Mouse (Mus musculus) lung, postnatal 0 days (tissue): ENCODE data around the gene Fat1. TPM values are rescaled to one million over a fixed set of nuclear protein-coding genes. Genes with fewer than 3 reads are reported as not detected.

Experiments
- ATAC-seq: fragments of 200-750 bp; cut with Nextera tagmentation; 2 replicates; pipeline ENCODE4 v1.8.0; 2017; ENCODE audit warnings: moderate library complexity
- DNase-seq: peaks from one replicate; pipeline ENCODE4 v3.0.0-alpha.2; 2016; ENCODE audit warnings: low spot score
- H3K27ac ChIP-seq: fragments of 300-500 bp; sonication (generic); 2 replicates; pipeline ENCODE4 v1.5.1; 2014; ENCODE audit warnings: antibody characterized with exemption, mild to moderate bottlenecking, low read length, mixed read lengths
- H3K27me3 ChIP-seq: fragments of 300-500 bp; sonication (generic); replicated peaks from 2 replicates; pipeline ENCODE4 v1.6.1; 2014; ENCODE audit warnings: low read length, mixed read lengths; ENCODE audit not compliant: insufficient read depth
- H3K36me3 ChIP-seq: fragments of 300-500 bp; sonication (generic); 2 replicates; pipeline ENCODE4 v1.6.1; 2014; ENCODE audit warnings: low read length, mixed read lengths; ENCODE audit not compliant: insufficient read depth
- H3K4me1 ChIP-seq: fragments of 300-500 bp; sonication (generic); 2 replicates; pipeline ENCODE4 v1.6.1; 2014; ENCODE audit warnings: antibody characterized with exemption, low read depth, low read length, mixed read lengths; ENCODE audit not compliant: insufficient read depth
- H3K4me2 ChIP-seq: fragments of 300-500 bp; sonication (generic); replicated peaks from 2 replicates; pipeline ENCODE4 v1.6.1; 2014; ENCODE audit warnings: low read depth, mild to moderate bottlenecking, low read length, moderate library complexity, mixed read lengths
- H3K4me3 ChIP-seq: fragments of 300-500 bp; sonication (generic); 2 replicates; pipeline ENCODE4 v1.5.1; 2014; ENCODE audit warnings: low read depth, low read length
- H3K9ac ChIP-seq: fragments of 300-500 bp; sonication (generic); replicated peaks from 2 replicates; pipeline ENCODE4 v1.6.1; 2014; ENCODE audit warnings: low read depth, mild to moderate bottlenecking
- H3K9me3 ChIP-seq: fragments of 300-500 bp; sonication (generic); 2 replicates; pipeline ENCODE4 v1.6.1; 2016; ENCODE audit warnings: low read length, mixed read lengths
- CTCF ChIP-seq: IDR thresholded peaks from 2 replicates; pipeline ENCODE4 v1.5.1; 2016; ENCODE audit warnings: antibody characterized with exemption, mild to moderate bottlenecking
- EP300 ChIP-seq: IDR thresholded peaks from 2 replicates; pipeline ENCODE4 v1.6.1; 2016; ENCODE audit warnings: antibody characterized with exemption, mild to moderate bottlenecking, control low read depth
- WGBS: fragments of 180-500 bp; shearing (Covaris S2); extraction: QIAGEN DNeasy Blood & Tissue Kit; methylation state at CpG from one replicate; pipeline ENCODE4 v1.1.7; 2014; 5-methylcytosine and 5-hydroxymethylcytosine counted together
- polyA plus RNA-seq: library from polyadenylated mRNA; unstranded; fragments of >200 nt; fragmentation: Nextera tagmentation; extraction: Ambion mirVana; gene quantifications from 2 replicates; pipeline ENCODE4 v1.2.1, GENCODE M21; 2015

Gene Fat1
- polyA plus RNA-seq, 1 experiment from 2014 or later: 7.3 TPM

GRCm38 (mm10) chr8:44985326-44986288, 50.4 kb downstream of the Fat1 start:
- no peaks in the 10 kb centered on the region for H3K27me3 ChIP-seq
- 29% methylated on average over 10 of the region's 10 CpGs for WGBS
- no peak overlapping the region for H3K27ac ChIP-seq
- no peak for TF ChIP-seq EP300
- peak; percentile 65 for TF ChIP-seq CTCF
- H3K9ac ChIP-seq: no peak overlapping the region
- no peaks in the 10 kb centered on the region for H3K36me3 ChIP-seq
- ATAC-seq: peak; percentile 44; the same call in 1 of the 2 replicates
- H3K9me3 ChIP-seq: no peaks in the 10 kb centered on the region
- no peak overlapping the region for H3K4me3 ChIP-seq
- no peak overlapping the region for H3K4me2 ChIP-seq
- peaks cover under 1% of the 10 kb centered on the region; the same call in 1 of the 2 replicates for H3K4me1 ChIP-seq
- peak; percentile 67 for DNase-seq

GRCm38 (mm10) chr8:44991700-44992487, 56.6 kb downstream of the Fat1 start:
- Histone ChIP-seq H3K36me3 (no peaks in the 10 kb centered on the region), H3K4me2 (no peak overlapping the region), H3K4me1 (0 out of 2 replicates have a peak, but pooled peaks cover 5% of the 10 kb centered on the region), H3K9me3 (no peaks in the 10 kb centered on the region), H3K9ac (no peak overlapping the region), H3K4me3 (no peak overlapping the region), H3K27ac (no peak overlapping the region), H3K27me3 (no peaks in the 10 kb centered on the region)
- TF ChIP-seq EP300 (no peak), CTCF (no peak)
- WGBS: 54% methylated on average over 21 of the region's 21 CpGs
- no peak for ATAC-seq
- DNase-seq: no peak

GRCm38 (mm10) chr8:44992664-44993063, 57.4 kb downstream of the Fat1 start:
- TF ChIP-seq EP300 (no peak), CTCF (no peak)
- H3K27ac ChIP-seq: no peak overlapping the region
- 60% methylated on average over 6 of the region's 6 CpGs for WGBS

GRCm38 (mm10) chr8:44993376-44993775, 58.1 kb downstream of the Fat1 start:
- TF ChIP-seq EP300: no peak
- no peak for TF ChIP-seq CTCF
- Histone ChIP-seq H3K27me3 (no peaks in the 10 kb centered on the region), H3K4me2 (no peak overlapping the region), H3K4me3 (no peak overlapping the region), H3K4me1 (peaks cover 5% of the 10 kb centered on the region; the same call in 1 of the 2 replicates), H3K9ac (no peak overlapping the region), H3K27ac (no peak overlapping the region), H3K9me3 (no peaks in the 10 kb centered on the region), H3K36me3 (no peaks in the 10 kb centered on the region)
- DNase-seq (no peak), ATAC-seq (no peak; the same call in 1 of the 2 replicates)
- WGBS: 61% methylated on average over 4 of the region's 4 CpGs

More at GRCm38 (mm10) chr8:44992664-44993063, 57.4 kb downstream of the Fat1 start:
- DNase-seq: no peak
- Histone ChIP-seq H3K27me3 (no peaks in the 10 kb centered on the region), H3K4me3 (no peak overlapping the region), H3K9me3 (no peaks in the 10 kb centered on the region), H3K36me3 (no peaks in the 10 kb centered on the region), H3K4me2 (no peak overlapping the region), H3K4me1 (0 out of 2 replicates have a peak, but pooled peaks cover 5% of the 10 kb centered on the region), H3K9ac (no peak overlapping the region)
- ATAC-seq: no peak

- H3K9ac ChIP-seq: no peak overlapping the region
- TF ChIP-seq EP300 (no peak), CTCF (no peak)
- no peaks in the 10 kb centered on the region for H3K36me3 ChIP-seq
- no peak overlapping the region for H3K4me2 ChIP-seq
- H3K4me3 ChIP-seq: no peak overlapping the region
- no peaks in the 10 kb centered on the region for H3K27me3 ChIP-seq
- no peak overlapping the region for H3K27ac ChIP-seq
- peaks cover 14% of the 10 kb centered on the region; the same call in 1 of the 2 replicates for H3K4me1 ChIP-seq
- DNase-seq: no peak
- WGBS: 37% methylated on average over 3 of the region's 3 CpGs
- no peak for ATAC-seq
- H3K9me3 ChIP-seq: no peaks in the 10 kb centered on the region
These were observed 61.2 kb downstream of the Fat1 start for GRCm38 (mm10) chr8:44996493-44996892.

GRCm38 (mm10) chr8:44997321-44997720, 62.1 kb downstream of the Fat1 start:
- Histone ChIP-seq H3K9ac (no peak overlapping the region), H3K4me1 (peaks cover 14% of the 10 kb centered on the region; the same call in 1 of the 2 replicates), H3K27ac (0 out of 2 replicates have a peak overlapping the region, but pooled peaks have one; percentile 23), H3K4me3 (no peak overlapping the region), H3K9me3 (no peaks in the 10 kb centered on the region), H3K27me3 (no peaks in the 10 kb centered on the region), H3K4me2 (no peak overlapping the region), H3K36me3 (no peaks in the 10 kb centered on the region)
- ATAC-seq (no peak), DNase-seq (no peak)
- WGBS: 84% methylated on average over 3 of the region's 3 CpGs
- TF ChIP-seq CTCF (no peak), EP300 (no peak)
